Mouse (Mus musculus) liver, adult 2 months (tissue): Measurements from ENCODE around the gene Reep1. TPM values are rescaled to one million over a fixed set of nuclear protein-coding genes. Genes with fewer than 3 reads are reported as not detected.

Experiments used
- DNase-seq: peaks from one replicate; pipeline ENCODE4 v3.0.0-alpha.2; 2011; ENCODE audit warnings: low read depth, low spot score; ENCODE audit errors: extremely low read depth
- H3K27ac ChIP-seq: fragments of 200-500 bp; replicated peaks from 2 replicates; pipeline ENCODE4 v1.5.1; 2012; ENCODE audit warnings: low read depth, mild to moderate bottlenecking, control low read depth, inconsistent platforms, low read length; ENCODE audit not compliant: insufficient read depth
- H3K27me3 ChIP-seq: fragments of 200-500 bp; 2 replicates; pipeline ENCODE4 v1.6.1; 2012; ENCODE audit warnings: mild to moderate bottlenecking, moderate library complexity, low read length, inconsistent platforms; ENCODE audit not compliant: control insufficient read depth, insufficient read depth
- H3K36me3 ChIP-seq: fragments of 200-500 bp; 2 replicates; pipeline ENCODE4 v1.6.1; 2012; ENCODE audit warnings: low read length, inconsistent platforms; ENCODE audit not compliant: control insufficient read depth, insufficient read depth
- H3K4me1 ChIP-seq: fragments of 200-500 bp; 2 replicates; pipeline ENCODE4 v1.6.1; 2011; ENCODE audit warnings: low read length; ENCODE audit not compliant: control insufficient read depth, insufficient read depth
- H3K4me3 ChIP-seq: fragments of 200-500 bp; 2 replicates; pipeline ENCODE4 v1.5.1; 2011; ENCODE audit warnings: low read depth, mild to moderate bottlenecking, control low read depth, low read length, moderate library complexity; ENCODE audit not compliant: insufficient read depth
- H3K79me2 ChIP-seq: fragments of 200-500 bp; 2 replicates; pipeline ENCODE4 v1.6.1; 2012; ENCODE audit warnings: inconsistent platforms, mild to moderate bottlenecking, low read length, moderate library complexity; ENCODE audit not compliant: control insufficient read depth, insufficient read depth
- H3K9ac ChIP-seq: fragments of 200-500 bp; 2 replicates; pipeline ENCODE4 v1.6.1; 2012; ENCODE audit warnings: low read depth, mild to moderate bottlenecking, control low read depth, inconsistent platforms, low read length
- CTCF ChIP-seq: fragments of 200-500 bp; IDR thresholded peaks from 2 replicates; pipeline ENCODE4 v1.5.1; 2011; ENCODE audit warnings: low read depth, low read length, control low read depth
- POLR2A ChIP-seq: fragments of 200-500 bp; IDR thresholded peaks from 2 replicates; pipeline ENCODE4 v1.6.1; 2011; ENCODE audit warnings: low read length, control low read depth; ENCODE audit not compliant: insufficient read depth; ENCODE audit errors: extremely low read depth
- WGBS: fragments of 180-500 bp; shearing (Covaris S2); methylation state at CpG from one replicate; pipeline ENCODE4 v1.1.7; 2018; 5-methylcytosine and 5-hydroxymethylcytosine counted together
- polyA plus RNA-seq: library from polyadenylated mRNA; depleted of rRNA; stranded (reverse); fragments of >200 nt; gene quantifications from 2 replicates; pipeline ENCODE4 v1.2.3, GENCODE M21; 2012; rRNA removed
- total RNA-seq: library from RNA; depleted of rRNA; stranded (reverse); fragments of >200 nt; gene quantifications from 2 replicates; pipeline ENCODE4 v1.2.3, GENCODE M21; 2014; rRNA removed

Reep1 gene
- total RNA-seq, result 0.74 and 0.94 TPM in 2 replicates
- 0.22 and 0.40 TPM in 2 replicates for polyA plus RNA-seq

DNA sequence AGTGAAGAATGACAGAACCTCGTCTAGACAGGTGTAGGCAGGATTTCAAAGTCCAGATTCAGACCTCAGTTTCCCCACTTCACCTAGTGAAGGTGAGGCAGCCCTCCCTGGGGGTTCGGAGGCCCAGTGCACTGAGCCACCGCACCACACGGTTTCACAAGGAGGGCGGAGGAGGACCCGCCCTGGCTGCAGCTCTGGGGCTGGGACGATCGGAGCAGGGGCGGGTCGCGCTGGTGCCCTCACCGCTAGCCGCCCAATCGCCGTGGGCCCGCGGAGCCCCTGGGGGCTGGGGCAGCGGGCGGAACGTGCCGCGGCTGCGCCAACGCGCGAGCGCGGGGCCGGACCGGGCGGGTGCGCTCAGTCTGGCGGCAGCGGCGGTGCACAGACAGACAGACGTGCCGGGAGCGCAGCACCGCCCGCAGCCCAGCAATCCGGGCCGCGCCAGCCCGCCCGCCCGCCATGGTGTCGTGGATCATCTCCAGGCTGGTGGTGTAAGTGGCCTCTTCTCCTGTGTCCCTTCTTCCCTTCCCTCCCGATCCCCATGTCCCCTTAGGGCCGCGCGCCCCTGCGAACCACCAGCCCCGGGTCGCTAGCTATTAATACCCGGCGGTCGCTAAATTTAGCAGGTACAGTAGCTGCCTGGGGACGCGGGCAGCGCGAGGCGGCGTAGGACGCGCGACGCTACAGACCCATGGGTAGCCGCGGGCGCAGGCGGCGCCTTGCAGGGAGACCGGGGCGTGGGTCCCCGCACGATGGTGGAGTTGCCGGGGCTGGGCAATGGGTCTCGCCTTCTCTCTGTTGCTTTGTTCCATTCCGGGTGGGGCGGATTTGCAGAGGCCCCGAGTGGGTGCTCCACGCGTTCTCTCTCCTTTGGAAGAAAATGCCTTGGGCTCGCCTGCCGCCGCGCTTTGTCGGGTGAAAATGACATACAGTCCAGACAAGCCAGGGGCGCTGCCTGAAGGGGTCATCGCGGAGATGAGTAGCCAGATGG, at the start of gene Reep1:
Gene Reep1, plus strand, starts transcription at position 51 of the 991 bp plus-strand sequence.
- Histone ChIP-seq H3K4me1 (peaks cover 2% of the 10 kb centered on the region; the same call in 1 of the 2 replicates), H3K4me3 (peak within 1 kb of the TSS; percentile 74), H3K36me3 (no peaks in the 10 kb centered on the region), H3K27ac (no peak within 1 kb of the TSS), H3K27me3 (peaks cover 13% of the 10 kb centered on the region), H3K79me2 (no peaks in the 10 kb centered on the region), H3K9ac (peak within 1 kb of the TSS; percentile 79)
- no peak for TF ChIP-seq CTCF
- TF ChIP-seq POLR2A, result 0 out of 2 replicates have a peak, but pooled peaks have one; percentile 15
- no peak for DNase-seq
- WGBS, result 1% methylated on average over 91 of the region's 91 CpGs

DNA sequence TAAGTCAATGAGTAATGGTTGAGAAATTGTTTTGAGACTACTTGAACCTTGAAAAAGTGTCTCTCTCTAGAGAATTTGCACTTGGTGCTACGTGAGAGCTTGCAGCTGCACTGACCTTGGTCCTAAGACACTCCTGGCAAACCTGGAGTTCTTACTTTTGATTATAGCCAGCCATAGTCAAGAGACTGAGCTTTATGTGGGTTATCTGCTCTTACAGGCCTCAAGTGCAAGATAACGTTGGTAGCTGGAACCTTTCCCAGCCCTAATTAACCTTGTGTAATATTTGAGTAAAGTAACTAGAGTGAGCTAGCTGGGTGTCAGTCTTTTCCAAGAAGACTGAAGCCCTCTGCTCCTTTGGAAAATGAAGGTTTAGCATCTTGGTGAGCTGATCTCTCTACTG, 49.1 kb upstream of the Reep1 start:
- no peak overlapping the region for H3K4me3 ChIP-seq
- H3K9ac ChIP-seq, result no peak overlapping the region
- H3K27ac ChIP-seq, result no peak overlapping the region
- no peaks in the 10 kb centered on the region for H3K79me2 ChIP-seq
- DNase-seq, result no peak
- TF ChIP-seq POLR2A (no peak), CTCF (no peak)
- H3K4me1 ChIP-seq, result no peaks in the 10 kb centered on the region; the same call in 1 of the 2 replicates
- no peaks in the 10 kb centered on the region for H3K27me3 ChIP-seq
- WGBS, result 55% methylated on average over 2 of the region's 2 CpGs
- no peaks in the 10 kb centered on the region for H3K36me3 ChIP-seq

DNA sequence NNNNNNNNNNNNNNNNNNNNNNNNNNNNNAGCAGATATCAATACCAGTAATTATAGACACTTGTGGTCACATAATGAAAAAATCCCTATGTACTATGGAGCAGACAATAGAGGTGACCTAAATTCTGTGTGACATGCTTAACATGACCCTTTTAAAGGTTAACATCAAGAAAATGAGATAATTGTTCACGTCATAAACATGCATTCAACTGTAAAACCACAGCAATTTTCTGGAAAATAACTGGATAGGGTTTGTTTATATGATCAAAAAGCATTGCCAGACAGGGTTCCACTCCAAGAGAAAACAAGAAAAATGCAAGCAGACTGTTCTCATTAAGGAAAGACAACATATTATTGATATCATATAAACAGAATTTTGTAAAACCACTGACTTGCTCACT, 42.9 kb upstream of the Reep1 start:
- 76% methylated on average over 1 of the region's 1 CpGs for WGBS

DNA sequence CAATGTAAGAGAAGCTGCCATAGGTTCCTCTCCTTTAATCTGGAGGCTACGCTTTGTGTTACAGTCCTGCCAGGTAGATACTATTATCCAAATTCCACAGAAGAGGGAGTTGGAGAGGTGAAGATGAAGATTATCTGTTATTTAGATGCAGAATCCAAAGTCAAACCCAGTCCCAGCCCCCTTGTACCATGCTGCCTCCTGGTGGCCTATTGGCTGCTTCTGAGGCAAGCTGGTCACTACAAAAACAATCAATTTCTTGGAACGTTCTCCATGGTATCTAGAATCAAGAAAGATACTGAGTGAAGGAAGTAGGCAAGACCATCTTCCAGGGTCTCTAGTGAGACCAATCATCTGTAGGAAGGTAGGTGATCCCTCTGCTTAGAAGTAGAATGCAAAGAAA, 34.2 kb upstream of the Reep1 start:
- Histone ChIP-seq H3K27me3 (no peaks in the 10 kb centered on the region), H3K4me3 (no peak overlapping the region), H3K9ac (no peak overlapping the region), H3K79me2 (no peaks in the 10 kb centered on the region), H3K27ac (no peak overlapping the region), H3K36me3 (no peaks in the 10 kb centered on the region), H3K4me1 (no peaks in the 10 kb centered on the region)
- peak; percentile 70 for TF ChIP-seq CTCF
- no peak for TF ChIP-seq POLR2A
- 58% methylated on average over 2 of the region's 2 CpGs for WGBS
- DNase-seq, result peak; percentile 10

More for the DNA sequence above, 42.9 kb upstream of the Reep1 start:
- H3K79me2 ChIP-seq, result no peaks in the 10 kb centered on the region
- H3K4me3 ChIP-seq, result no peak overlapping the region
- H3K9ac ChIP-seq, result no peak overlapping the region
- TF ChIP-seq POLR2A, result no peak
- no peak for TF ChIP-seq CTCF
- H3K36me3 ChIP-seq, result no peaks in the 10 kb centered on the region
- peak; percentile 13 for DNase-seq
- H3K27me3 ChIP-seq, result no peaks in the 10 kb centered on the region
- no peak overlapping the region for H3K27ac ChIP-seq
- H3K4me1 ChIP-seq, result no peaks in the 10 kb centered on the region

DNA sequence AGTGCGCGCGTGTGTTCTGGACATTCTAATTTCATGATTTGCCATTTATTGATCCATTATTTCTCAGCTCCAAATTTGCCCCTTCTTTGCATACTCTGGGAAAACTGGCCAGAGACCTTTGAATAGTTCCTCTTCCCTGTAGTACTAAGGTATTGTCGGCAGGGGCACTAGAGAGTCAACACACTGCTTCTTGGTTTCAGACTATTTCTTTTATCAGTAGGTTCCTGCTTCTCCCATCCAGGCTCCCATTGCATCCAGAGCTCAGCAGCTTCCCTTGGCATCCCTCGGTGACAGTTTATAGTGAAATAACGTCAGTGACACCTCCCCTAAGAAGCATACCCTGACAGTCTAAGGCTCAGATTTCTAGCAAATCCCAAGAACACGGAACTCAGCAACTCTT, 28.5 kb upstream of the Reep1 start:
- no peaks in the 10 kb centered on the region for H3K36me3 ChIP-seq
- TF ChIP-seq POLR2A (no peak), CTCF (peak; percentile 16; the same call in 1 of the 2 replicates)
- no peaks in the 10 kb centered on the region for H3K4me1 ChIP-seq
- H3K9ac ChIP-seq, result no peak overlapping the region
- WGBS, result 69% methylated on average over 7 of the region's 7 CpGs
- no peaks in the 10 kb centered on the region for H3K27me3 ChIP-seq
- no peak overlapping the region for H3K4me3 ChIP-seq
- no peak overlapping the region for H3K27ac ChIP-seq
- DNase-seq, result no peak
- H3K79me2 ChIP-seq, result no peaks in the 10 kb centered on the region

DNA sequence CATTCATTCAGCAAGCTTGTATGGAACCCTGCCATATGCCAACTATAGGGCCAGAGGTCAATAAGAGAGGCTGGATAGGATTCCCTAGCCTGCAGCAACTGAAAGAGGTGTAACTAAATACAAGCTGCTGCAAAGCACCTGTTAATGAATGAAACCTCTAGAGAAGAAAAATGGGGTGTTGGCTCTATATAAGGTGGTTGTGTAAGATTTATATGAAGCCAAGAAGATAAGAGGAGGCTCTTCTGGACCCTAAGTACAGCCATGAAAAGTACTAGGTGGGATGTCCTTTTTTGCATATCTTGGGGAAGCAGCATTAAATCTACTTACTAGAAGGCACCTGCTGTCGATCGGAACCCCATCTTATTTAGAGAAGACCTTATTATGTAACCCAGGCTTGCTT, 12.2 kb upstream of the Reep1 start:
- TF ChIP-seq CTCF (no peak), POLR2A (no peak)
- H3K27ac ChIP-seq, result no peak overlapping the region
- no peaks in the 10 kb centered on the region for H3K4me1 ChIP-seq
- DNase-seq, result no peak
- H3K4me3 ChIP-seq, result no peak overlapping the region
- H3K27me3 ChIP-seq, result no peaks in the 10 kb centered on the region
- H3K79me2 ChIP-seq, result no peaks in the 10 kb centered on the region
- no peak overlapping the region for H3K9ac ChIP-seq
- no peaks in the 10 kb centered on the region for H3K36me3 ChIP-seq
- 89% methylated on average over 2 of the region's 2 CpGs for WGBS
